Mouse (Mus musculus) E14TG2a.4 (cell line): ENCODE measurements around the gene Slc25a4.

ENCODE experiments used
- CTCF ChIP-seq: conservative IDR thresholded peaks from 2 replicates; pipeline ENCODE4 v1.5.1; 2014; ENCODE audit warnings: low read length
- NANOG ChIP-seq: IDR thresholded peaks from 2 replicates; pipeline ENCODE4 v1.6.1; 2014; ENCODE audit warnings: borderline replicate concordance, low read length, mixed read lengths
- POU5F1 ChIP-seq: IDR thresholded peaks from 2 replicates; pipeline ENCODE4 v1.6.1; 2014; ENCODE audit warnings: low read length, borderline replicate concordance

DNA sequence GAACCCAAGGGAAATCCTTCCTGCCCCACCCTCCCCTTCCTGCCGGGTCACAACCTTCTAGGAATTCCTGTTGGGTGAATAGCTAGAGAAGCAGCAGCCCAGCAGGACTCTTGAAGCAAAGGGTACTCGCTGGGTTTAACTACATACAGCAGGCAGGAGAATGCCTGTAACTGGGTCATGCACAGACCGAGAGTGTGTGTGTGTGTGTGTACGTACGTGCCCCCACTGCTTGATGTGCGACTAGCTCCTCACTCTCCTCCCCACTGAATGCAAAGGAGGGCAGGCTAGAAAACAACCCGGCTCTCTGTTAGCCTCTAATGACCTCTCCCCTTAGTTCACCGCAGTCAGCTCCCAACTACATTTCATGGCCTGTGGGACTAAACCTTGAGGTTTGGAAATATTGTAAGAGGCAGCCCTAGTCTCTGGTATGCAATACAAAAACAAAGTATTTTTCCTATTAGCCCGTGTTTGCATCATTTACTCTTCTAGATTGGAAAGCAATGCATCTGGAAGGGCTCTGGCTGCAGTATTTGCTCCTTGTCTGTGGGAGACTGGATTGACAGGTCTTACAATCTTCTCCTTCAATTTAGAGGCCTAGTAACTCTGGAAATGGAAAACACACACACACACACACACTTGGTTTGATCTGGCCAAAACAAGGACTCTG, 6.0 kb downstream of the Slc25a4 start:
- TF ChIP-seq CTCF (no peak), NANOG (no peak), POU5F1 (no peak)
